Mouse (Mus musculus) G1E (cell line): Measurements from ENCODE around the gene Adarb2. TPM values are rescaled to one million over a fixed set of nuclear protein-coding genes. Genes with fewer than 3 reads are reported as not detected.

ENCODE experiments used
- ATAC-seq: 2 replicates; pipeline ENCODE4 v1.8.0; 2016; ENCODE audit warnings: mild to moderate bottlenecking; ENCODE audit not compliant: insufficient number of reproducible peaks, poor library complexity, low FRiP score, severe bottlenecking; ENCODE audit errors: extremely low read depth
- DNase-seq: peaks from one replicate; pipeline ENCODE4 v3.0.0; 2012; ENCODE audit warnings: low spot score
- H3K27me3 ChIP-seq: 2 replicates; pipeline ENCODE4 v1.6.1; 2012; ENCODE audit warnings: mild to moderate bottlenecking, low read length, inconsistent platforms; ENCODE audit not compliant: insufficient read depth
- H3K36me3 ChIP-seq: replicated peaks from 2 replicates; pipeline ENCODE3; 2012; ENCODE audit warnings: mild to moderate bottlenecking, inconsistent platforms
- H3K4me1 ChIP-seq: 2 replicates; pipeline ENCODE4 v1.6.1; 2012; ENCODE audit warnings: low read depth, low read length, inconsistent platforms, mixed read lengths; ENCODE audit not compliant: insufficient read depth
- H3K4me3 ChIP-seq: 2 replicates; pipeline ENCODE4 v1.5.1; 2012; ENCODE audit warnings: low read depth, mild to moderate bottlenecking, inconsistent platforms, low read length, moderate library complexity, mixed read lengths
- H3K9me3 ChIP-seq: replicated peaks from 2 replicates; pipeline ENCODE4 v1.6.1; 2012; ENCODE audit warnings: inconsistent platforms
- CTCF ChIP-seq: IDR thresholded peaks from 2 replicates; pipeline ENCODE4 v1.5.1; 2012; ENCODE audit warnings: low read depth, low read length, inconsistent platforms, mixed read lengths
- GATA1 ChIP-seq: IDR thresholded peaks from 2 replicates; pipeline ENCODE4 v1.6.1; 2012; ENCODE audit warnings: borderline replicate concordance, low read length, inconsistent platforms, mixed read lengths
- GATA2 ChIP-seq: IDR thresholded peaks from 2 replicates; pipeline ENCODE4 v1.6.1; 2012; ENCODE audit warnings: low read depth, low read length, inconsistent platforms, borderline replicate concordance
- POLR2AphosphoS5 ChIP-seq: IDR thresholded peaks from 2 replicates; pipeline ENCODE4 v1.6.1; 2012; ENCODE audit warnings: low read depth, low read length, inconsistent platforms; ENCODE audit not compliant: insufficient replicate concordance
- TAL1 ChIP-seq: conservative IDR thresholded peaks from 2 replicates; pipeline ENCODE4 v1.6.1; 2012; ENCODE audit warnings: low read depth, low read length, inconsistent platforms, mixed read lengths
- polyA plus RNA-seq: library from polyadenylated mRNA; stranded (reverse); fragments of >175 nt; gene quantifications from 2 replicates; pipeline ENCODE4 v1.2.3, GENCODE M21; 2012
- total RNA-seq, 2 experiments: library from RNA; stranded (forward) in 1 of 2; stranded (reverse) in 1 of 2; fragments of 200-1000 nt in 1 of 2; fragments of >200 nt in 1 of 2; fragmentation: Nextera tagmentation in 1 of 2; gene quantifications; 2 replicates each; pipeline ENCODE4 v1.2.3; 2014 to 2017

The Adarb2 gene
- total and polyA plus RNA-seq, 3 experiments = 0.33 TPM; not detected in 2

DNA sequence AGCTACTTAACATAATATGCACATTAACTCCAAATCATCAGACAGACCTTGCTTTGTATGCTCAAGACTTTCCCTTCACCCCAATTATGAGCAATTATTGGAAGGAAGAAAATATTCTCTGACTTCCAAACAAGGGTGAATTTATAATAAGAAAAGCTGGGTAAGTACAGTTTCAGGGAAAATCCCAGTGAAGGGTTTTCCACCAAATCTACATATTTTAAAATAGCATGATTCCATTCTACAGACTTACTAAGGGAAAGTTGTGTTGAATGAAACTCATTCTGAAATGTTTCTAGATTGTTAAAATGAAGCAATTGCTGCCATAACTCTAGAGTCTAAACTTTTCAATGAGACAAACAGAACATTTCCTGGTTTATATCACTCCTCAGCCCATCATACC, 277.3 kb downstream of the Adarb2 start:
- DNase-seq = no peak
- no peak for ATAC-seq
- Histone ChIP-seq H3K4me3 (no peak overlapping the region), H3K4me1 (no peaks in the 10 kb centered on the region), H3K36me3 (no peaks in the 10 kb centered on the region), H3K27me3 (0 out of 2 replicates have a peak, but pooled peaks cover 3% of the 10 kb centered on the region), H3K9me3 (no peaks in the 10 kb centered on the region)
- TF ChIP-seq GATA2 (no peak), GATA1 (no peak), POLR2AphosphoS5 (no peak), CTCF (no peak), TAL1 (no peak)

DNA sequence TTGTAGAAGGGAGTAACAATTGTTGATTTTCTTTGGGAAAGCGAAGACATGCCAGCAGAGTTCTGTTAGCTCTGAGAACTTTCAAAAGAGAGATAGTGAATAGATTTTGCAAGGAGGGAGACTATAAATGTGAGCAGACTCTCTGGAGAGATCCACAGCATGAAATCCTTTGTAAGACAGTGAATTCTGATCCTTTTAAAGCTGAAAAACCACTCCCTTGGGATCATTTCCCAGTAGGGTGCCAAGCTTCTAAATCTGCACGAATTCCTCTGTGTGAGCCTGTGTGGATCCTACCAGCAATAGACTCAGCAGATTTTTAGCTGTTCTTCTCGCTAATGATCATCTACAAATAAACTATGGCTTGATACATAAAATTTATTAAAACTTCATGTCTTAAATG, 278.7 kb downstream of the Adarb2 start:
- 0 out of 2 replicates have a peak, but pooled peaks cover 3% of the 10 kb centered on the region for H3K27me3 ChIP-seq
- no peaks in the 10 kb centered on the region for H3K9me3 ChIP-seq
- ATAC-seq = no peak
- TF ChIP-seq GATA1 = no peak
- no peak for TF ChIP-seq GATA2
- no peak for TF ChIP-seq TAL1
- no peak for TF ChIP-seq CTCF
- TF ChIP-seq POLR2AphosphoS5 = no peak
- no peak for DNase-seq
- no peak overlapping the region for H3K4me3 ChIP-seq
- no peaks in the 10 kb centered on the region for H3K36me3 ChIP-seq
- no peaks in the 10 kb centered on the region for H3K4me1 ChIP-seq

DNA sequence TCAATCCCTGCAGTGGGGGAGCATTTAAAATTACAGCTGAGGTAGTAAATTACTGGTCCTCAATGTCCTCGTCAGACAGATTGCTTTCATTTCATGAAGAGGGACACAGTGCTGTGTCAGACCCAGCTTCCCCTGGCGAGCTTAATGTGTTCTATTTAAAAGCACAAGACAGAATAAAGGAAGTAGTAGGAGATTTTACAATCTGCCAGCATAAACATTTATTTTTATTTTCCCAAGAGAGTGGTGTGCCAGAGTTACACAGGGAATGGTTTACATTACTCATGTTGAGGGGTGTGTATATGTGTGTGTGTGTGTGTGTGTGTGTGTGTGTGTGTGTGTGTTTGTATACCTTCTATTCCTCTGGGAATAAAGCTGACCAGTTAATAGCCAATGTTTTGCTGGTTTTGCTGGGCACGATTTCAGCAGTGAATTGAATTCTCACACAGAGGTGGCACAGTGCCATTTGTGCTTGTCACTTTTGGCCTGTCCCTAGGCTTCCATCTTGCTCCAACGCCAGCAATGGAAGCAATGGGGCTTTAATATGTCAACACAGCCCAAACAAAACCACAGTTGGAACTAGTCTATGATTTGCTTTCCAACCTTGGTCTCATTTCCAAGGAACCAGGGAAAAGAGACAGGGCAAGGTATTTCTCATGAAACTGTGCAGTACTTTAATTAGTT, 282.1 kb downstream of the Adarb2 start:
- Histone ChIP-seq H3K36me3 (no peaks in the 10 kb centered on the region), H3K4me1 (no peaks in the 10 kb centered on the region), H3K27me3 (0 out of 2 replicates have a peak, but pooled peaks cover 3% of the 10 kb centered on the region), H3K4me3 (no peak overlapping the region), H3K9me3 (no peaks in the 10 kb centered on the region)
- ATAC-seq = no peak
- TF ChIP-seq GATA1 = no peak
- TF ChIP-seq TAL1 = no peak
- TF ChIP-seq POLR2AphosphoS5 = no peak
- TF ChIP-seq GATA2 = no peak
- TF ChIP-seq CTCF = no peak
- no peak for DNase-seq

DNA sequence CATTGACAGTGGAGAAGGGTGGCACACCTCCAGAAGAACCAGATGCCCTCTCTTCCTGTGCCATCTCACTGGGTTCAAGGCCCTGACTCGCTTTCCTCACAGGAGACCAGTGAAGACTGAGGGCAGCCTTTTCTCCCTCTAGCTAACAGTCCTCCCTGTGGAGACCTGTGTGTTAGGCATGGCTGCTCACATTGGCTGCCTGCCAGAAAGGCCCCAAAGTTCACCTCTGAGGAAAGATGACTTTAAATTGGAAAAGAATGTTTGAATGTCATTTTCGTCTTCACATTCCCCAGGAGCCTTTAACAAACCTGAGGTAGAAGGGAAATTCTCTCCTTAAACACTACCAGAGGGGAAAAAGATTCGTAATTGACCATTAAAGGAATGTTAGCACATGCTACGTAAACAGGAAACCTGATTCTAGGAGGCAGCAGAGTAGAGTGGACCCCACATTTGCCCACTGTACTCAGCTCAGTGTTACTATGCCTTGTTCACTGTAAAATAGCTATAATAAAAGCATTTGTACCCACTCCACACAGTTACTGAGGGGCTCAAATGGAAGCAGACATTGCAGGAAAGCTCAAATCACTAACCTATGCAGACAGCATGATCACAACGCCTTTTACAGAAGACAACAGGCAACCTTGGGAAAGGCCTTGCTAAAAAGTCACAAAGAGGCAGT, 285.2 kb downstream of the Adarb2 start:
- DNase-seq = no peak
- Histone ChIP-seq H3K36me3 (no peaks in the 10 kb centered on the region), H3K4me3 (no peak overlapping the region), H3K4me1 (no peaks in the 10 kb centered on the region), H3K9me3 (no peaks in the 10 kb centered on the region), H3K27me3 (0 out of 2 replicates have a peak, but pooled peaks cover 3% of the 10 kb centered on the region)
- ATAC-seq = no peak
- TF ChIP-seq TAL1 = no peak
- no peak for TF ChIP-seq POLR2AphosphoS5
- no peak for TF ChIP-seq CTCF
- no peak for TF ChIP-seq GATA2
- TF ChIP-seq GATA1 = no peak

DNA sequence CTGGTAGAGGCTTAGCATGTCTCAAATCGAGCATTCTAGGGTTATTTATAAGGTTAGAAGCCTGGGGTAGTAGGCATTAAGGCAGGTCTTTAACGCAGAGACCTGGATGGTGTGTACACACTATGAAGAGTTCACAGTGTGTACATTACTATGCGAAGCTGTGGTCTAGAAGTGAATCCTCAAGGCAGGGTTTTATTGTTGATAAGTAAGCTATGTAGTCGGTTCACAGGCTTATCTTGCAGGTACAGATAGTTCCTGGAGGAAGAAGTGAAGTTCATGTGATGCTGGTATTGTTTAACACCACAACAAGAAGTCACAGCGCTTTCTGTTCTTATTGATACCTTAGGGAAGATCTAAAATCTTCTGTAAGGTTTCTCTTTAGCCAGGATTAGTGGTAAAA, 290.7 kb downstream of the Adarb2 start:
- no peak for ATAC-seq
- Histone ChIP-seq H3K9me3 (no peaks in the 10 kb centered on the region), H3K4me3 (no peak overlapping the region), H3K4me1 (no peaks in the 10 kb centered on the region), H3K27me3 (peaks cover 2% of the 10 kb centered on the region; the same call in 1 of the 2 replicates), H3K36me3 (no peaks in the 10 kb centered on the region)
- no peak for DNase-seq
- no peak for TF ChIP-seq GATA2
- no peak for TF ChIP-seq CTCF
- TF ChIP-seq GATA1 = no peak
- TF ChIP-seq POLR2AphosphoS5 = no peak
- TF ChIP-seq TAL1 = no peak

DNA sequence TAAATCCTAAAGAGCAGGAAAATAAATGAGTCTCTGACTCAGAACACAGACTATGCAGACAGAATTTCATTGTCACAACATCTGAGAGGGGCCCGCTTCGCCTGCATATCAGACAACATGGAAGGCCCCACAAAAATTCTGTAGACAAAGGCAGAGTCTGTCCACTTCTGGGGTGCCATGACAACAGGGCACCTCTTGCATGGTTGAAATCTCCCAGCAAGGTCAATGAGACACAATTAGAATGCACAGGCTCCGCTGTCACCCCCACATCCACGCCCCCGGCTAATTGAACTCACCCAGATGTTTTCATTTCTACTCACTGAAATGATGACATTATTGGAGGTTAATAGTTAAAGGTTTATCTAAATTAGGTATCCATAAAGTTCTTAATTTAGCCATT, 296.9 kb downstream of the Adarb2 start:
- Histone ChIP-seq H3K4me1 (no peaks in the 10 kb centered on the region), H3K9me3 (no peaks in the 10 kb centered on the region), H3K36me3 (no peaks in the 10 kb centered on the region), H3K27me3 (peaks cover 2% of the 10 kb centered on the region; the same call in 1 of the 2 replicates), H3K4me3 (no peak overlapping the region)
- DNase-seq = no peak
- TF ChIP-seq POLR2AphosphoS5 (no peak), TAL1 (no peak), CTCF (no peak), GATA1 (no peak)
- no peak for ATAC-seq
